Mouse (Mus musculus): ENCODE measurements around the gene Tnfrsf4. TPM values are rescaled to one million over a fixed set of nuclear protein-coding genes. Genes with fewer than 3 reads are reported as not detected.
A peak's percentile ranks its signal among the peaks of the same experiment; 100 is the strongest.

Gene Tnfrsf4
- under 1 TPM; 0.64 to 0.82 TPM for total RNA-seq (2021)
- long read RNA-seq, experiment 1: 0 reads
- long read RNA-seq, experiment 2: 0 reads

DNA sequence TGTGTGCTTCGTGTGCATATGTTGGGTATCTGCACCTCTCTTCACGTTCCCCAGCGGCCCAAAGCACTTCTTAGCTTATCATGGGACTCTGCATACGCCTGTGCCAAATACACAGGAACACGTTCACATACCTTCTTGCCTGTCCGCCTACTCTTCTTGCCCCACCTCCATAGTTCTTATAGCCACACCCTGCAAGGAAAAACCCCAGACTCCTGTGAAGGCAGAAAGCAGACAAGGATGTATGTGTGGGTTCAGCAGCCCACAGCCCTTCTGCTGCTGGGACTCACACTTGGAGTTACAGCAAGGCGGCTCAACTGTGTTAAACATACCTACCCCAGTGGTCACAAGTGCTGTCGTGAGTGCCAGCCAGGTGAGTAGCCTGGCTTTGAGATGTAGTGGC, at the start of gene Tnfrsf4:
Gene Tnfrsf4, plus strand, starts transcription at position 207 of the 400 bp plus-strand sequence.
- DNase-seq: no peak
- intact Hi-C loops (cut with DNase I; ENCODE audit: low total_unique reads): no loop called here

DNA sequence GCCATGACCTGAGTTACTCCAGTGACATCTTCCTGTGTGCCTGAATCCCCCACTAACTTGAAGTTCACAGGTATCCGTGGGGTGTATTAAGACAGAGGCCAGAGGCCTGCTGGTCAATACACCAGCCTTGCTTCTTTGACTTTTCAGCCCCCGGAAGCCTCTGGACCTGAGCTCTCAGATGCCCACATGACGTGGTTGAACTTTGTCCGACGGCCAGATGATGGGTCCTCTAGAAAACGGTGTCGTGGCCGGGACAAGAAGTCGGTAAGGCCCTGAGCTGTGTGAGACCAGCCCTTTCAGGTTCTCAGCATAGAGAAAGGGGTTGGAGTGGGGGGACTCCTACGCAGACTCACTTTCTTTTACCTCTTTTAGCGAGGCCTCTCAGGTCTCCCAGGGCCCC, 49.2 kb upstream of the Tnfrsf4 start:
- intact Hi-C loops (cut with DNase I; ENCODE audit: low total_unique reads): no loop called here
- DNase-seq: no peak

DNA sequence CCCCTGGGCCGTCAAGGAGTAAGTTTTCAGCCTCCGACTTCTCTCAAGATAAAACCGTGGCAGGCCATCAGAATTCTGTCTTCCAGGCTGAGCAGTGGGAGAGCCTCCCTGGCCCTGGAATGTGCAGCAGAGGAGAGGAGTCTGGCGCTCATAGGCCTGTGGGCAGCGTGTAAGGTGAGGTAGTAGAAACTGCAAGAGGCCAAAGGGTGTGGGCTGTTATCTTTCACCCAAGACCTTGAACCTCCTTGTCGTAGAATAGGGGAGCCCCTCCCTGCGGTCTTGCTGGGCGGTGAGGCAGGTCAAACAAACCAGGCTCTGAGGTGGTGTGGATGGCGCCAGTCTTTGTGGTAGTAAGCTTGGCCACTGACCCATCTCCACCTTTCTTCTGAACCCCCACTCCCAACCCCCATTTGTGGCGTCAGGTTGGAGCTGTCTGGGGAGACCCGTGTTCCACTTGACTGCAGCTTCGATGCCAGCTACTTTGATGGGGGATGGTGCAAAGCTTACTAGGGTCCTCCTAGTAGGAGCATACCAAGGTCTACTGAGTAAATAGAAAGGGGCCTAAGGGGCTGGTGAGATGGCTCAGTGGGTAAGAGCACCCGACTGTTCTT, 44.5 kb upstream of the Tnfrsf4 start:
- intact Hi-C loops (cut with DNase I; ENCODE audit: low total_unique reads): no loop called here
- no peak for DNase-seq

DNA sequence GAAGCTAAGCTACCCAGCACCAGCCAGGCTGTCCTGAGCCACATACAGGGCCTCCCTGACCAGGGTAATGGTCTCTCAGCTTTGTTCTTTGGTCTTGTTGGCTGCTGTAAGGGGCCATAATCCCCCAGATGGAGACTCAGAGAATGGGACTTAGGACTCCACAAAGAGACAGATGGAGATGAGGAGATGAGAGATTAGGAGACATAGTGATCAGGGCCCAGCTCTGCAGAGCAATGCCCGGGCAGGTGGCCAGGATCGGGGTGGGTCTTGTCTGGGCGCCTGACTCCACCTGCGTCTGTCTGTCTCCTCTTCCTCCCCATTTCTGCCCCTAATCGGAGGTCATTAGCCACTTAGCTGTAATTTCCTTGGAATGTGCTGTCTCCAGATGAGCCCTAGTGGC, 43.4 kb upstream of the Tnfrsf4 start:
- intact Hi-C loops (cut with DNase I; ENCODE audit: low total_unique reads): no loop called here
- DNase-seq: no peak

DNA sequence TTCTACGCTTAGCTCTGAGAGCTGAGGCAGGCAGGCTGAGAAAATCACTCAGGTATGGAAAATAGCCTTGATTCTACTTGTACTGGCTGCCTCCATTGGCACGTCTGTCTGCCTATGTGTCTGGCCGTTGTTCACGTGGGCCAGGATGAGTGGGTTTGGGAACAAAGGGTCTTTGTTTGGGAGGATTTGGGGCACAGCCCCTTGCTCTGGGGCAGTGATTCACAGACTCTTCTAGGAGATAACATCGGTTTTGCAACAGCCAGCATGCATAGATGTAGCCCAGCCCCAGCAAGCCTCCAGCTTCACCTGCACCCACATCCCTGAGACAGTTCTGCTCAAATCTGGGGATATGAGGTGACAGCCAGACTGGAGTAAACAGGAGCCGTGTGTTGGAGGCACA, 41.0 kb upstream of the Tnfrsf4 start:
- DNase-seq: no peak
- intact Hi-C loops (cut with DNase I; ENCODE audit: low total_unique reads): no loop called here

DNA sequence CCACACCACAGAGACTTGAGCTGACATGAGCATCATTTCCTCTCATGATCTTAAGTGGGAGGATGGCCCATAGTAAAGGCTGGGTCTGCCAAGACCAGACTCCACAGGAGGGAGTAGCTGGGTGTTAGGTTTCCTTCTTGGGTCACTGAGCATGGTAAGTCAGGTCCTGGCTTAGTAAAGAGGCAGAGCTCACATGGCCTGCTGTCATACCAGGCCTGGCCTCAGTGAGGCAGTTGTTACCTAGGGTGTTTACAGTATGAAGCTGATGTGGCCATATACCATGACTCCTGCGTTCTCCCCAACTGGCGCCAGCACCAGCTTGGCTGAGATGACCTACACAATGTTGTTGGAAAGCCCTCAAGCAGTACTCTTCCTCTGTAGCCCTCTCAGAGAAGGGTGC, 40.4 kb upstream of the Tnfrsf4 start:
- DNase-seq: no peak
- intact Hi-C loops (cut with DNase I; ENCODE audit: low total_unique reads): no loop called here

GRCm38 (mm10) chr4:155981436-155982082, 32.1 kb upstream of the Tnfrsf4 start:
- no peak for DNase-seq
- intact Hi-C loops (cut with DNase I; ENCODE audit: low total_unique reads): no loop called here

- no peak for DNase-seq
- intact Hi-C loops (cut with DNase I; ENCODE audit: low total_unique reads): no loop called here
Observed at GRCm38 (mm10) chr4:155983788-155984187, 29.9 kb upstream of the Tnfrsf4 start.

- DNase-seq: no peak
- intact Hi-C loops (cut with DNase I; ENCODE audit: low total_unique reads): no loop called here
Observed at GRCm38 (mm10) chr4:155991211-155991907, 22.3 kb upstream of the Tnfrsf4 start.

- intact Hi-C loops (cut with DNase I; ENCODE audit: low total_unique reads): no loop called here
- DNase-seq: no peak
Observed at GRCm38 (mm10) chr4:155991908-155992230, 21.8 kb upstream of the Tnfrsf4 start.

DNA sequence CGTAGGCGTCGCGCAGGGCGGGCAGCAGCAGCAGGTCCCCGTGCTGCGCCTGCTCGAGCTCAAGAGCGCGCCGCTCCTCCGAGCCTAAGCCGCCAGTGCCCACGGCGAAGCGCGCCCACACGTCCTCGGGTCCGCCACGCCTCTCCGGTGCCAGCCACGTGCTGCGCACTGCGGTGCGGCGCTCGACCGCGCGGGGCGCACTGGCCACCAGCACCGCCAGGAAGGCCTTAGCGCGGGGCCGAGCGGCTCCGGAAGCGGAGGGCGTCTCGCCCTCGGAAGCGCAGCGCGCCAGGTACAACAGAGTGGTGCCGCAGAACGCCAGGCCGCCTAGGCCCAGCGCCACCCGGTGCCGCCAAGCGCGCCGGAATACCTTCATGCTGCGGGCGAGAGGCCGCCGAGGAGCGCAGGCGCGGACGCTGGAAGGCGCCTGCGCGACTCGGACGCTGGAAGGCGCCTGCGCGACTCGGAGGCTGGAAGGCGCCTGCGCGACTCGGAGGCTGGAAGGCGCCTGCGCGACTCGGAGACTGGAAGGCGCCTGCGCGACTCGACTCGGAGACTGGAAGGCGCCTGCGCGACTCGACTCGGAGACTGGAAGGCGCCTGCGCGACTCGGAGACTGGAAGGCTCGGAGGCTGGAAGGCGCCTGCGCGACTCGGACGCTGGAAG, 21.3 kb upstream of the Tnfrsf4 start, which contains the start of the genes B3galt6 and Sdf4:
Gene B3galt6, minus strand, starts transcription at position 409 of the 665 bp plus-strand sequence.
Gene Sdf4, plus strand, starts transcription at position 632 of the 665 bp plus-strand sequence.
- intact Hi-C loops (cut with DNase I; ENCODE audit: low total_unique reads): no loop called here
- DNase-seq: peak; percentile 82

DNA sequence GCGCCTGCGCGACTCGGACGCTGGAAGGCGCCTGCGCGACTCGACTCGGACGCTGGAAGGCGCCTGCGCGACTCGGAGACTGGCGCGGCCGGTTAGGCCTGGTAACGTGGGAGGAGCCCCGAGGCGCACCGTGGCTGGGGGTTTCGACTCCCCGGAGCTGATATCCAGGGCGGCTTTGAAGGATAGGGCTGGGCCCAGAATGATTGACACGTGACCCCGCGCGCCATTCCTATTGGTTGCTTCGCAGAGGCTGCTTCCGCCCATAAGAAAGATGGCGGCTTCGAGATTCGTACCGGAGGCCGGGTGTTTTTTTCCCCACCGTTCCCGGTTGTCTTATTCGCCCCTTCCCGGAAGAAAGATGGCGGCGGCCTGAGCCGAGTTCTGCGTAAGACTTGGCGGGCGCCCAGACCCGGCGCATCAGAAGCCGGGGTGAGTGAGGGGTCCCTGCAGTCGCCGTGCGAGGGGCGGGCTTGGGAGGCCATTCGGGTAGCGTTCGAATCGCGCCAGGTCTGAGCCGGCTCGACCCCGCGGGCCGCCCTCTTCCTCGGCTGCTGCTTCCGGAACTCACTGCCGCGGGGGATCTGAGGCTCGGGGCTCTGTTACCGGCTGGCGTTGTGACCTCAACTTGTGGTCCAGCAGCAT, 20.6 kb upstream of the Tnfrsf4 start:
- intact Hi-C loops (cut with DNase I; ENCODE audit: low total_unique reads): no loop called here
- DNase-seq: peak; percentile 93

DNA sequence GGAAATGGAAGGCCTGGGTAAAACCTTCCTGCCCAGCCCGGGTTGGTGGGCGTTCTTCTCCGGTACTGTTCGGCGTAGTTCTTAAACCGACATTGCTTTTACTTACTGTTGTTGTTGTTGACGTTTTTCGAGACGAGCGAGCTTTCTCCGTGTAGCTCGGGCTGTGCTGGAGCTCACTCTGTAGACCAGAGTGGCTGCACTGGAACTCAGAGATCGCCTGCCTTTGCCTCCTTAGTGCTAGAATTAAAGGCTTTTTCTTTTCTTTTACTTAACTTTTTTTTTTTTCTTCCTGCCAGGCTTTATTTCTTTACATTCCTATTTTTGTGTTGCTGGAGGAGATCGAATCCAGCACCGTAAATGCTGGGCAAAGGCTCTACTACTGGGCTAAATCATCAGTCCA, 20.0 kb upstream of the Tnfrsf4 start:
- DNase-seq: no peak
- intact Hi-C loops (cut with DNase I; ENCODE audit: low total_unique reads): no loop called here

DNA sequence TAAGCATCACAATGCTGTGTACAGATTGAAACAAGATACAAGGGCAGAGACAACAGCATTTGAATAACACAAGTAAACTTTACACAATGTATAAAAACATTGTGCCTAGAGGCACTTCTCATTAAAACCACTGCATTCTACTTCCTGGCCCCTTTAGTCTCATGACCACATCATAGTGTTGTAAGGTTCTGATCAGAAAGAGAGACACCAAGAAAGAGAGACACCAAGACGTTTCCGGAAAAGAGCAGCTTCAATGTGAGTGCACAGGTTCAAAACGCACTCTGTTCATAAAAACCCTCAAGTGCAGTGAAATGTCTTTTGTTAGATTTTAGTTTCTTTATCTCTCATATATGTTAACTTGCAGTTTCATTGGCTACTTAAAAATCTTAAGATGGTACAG, 9.5 kb upstream of the Tnfrsf4 start:
- no peak for DNase-seq
- intact Hi-C loops (cut with DNase I; ENCODE audit: low total_unique reads): no loop called here

DNA sequence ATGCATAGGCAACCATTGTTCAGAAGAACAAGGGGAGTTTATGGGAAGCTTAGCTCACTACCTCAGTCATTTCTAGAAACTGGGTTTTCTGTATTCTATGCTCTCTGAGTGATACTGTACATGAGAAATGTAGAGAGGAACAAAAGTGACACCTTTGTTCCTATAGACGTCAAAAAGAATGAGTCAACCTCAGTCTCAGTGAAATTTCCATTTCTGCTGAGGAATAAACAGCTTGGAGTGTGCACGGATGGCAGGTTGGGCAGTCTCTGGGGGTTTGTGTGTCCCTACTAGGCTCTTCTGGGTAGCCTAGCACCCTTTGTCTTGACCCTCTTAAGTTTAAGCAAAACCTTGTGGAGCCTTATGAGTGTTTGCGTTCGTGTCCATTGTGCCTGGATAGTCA, 5.3 kb upstream of the Tnfrsf4 start:
- intact Hi-C loops (cut with DNase I; ENCODE audit: low total_unique reads): no loop called here
- DNase-seq: no peak

DNA sequence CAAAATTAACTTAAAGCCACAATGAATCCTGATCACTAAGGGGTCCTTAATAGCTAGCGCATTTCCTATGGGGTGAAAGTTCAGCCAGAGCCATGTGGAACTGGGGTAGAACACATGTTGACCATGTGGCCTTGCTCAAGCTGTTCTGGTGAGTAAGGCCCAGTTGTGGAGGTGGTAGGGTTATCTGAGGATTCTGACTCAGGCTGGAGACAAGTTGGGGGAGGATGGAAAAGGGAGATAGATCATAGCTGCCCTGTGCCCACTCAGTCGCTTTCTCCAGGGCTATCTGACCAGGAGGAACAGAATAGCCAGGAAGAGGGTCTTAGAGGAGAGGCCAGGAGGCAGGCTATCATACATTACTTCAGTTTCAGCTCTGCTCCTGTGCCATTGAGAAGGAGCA, 793 bp downstream of the Tnfrsf4 start:
- intact Hi-C loops (cut with DNase I; ENCODE audit: low total_unique reads): no loop called here
- DNase-seq: no peak

- peak; percentile 40 for DNase-seq
- intact Hi-C loops (cut with DNase I; ENCODE audit: low total_unique reads): no loop called here
Observed at GRCm38 (mm10) chr4:156019771-156020170, 6.1 kb downstream of the Tnfrsf4 start.

GRCm38 (mm10) chr4:156021381-156021780, 7.7 kb downstream of the Tnfrsf4 start:
- intact Hi-C loops (cut with DNase I; ENCODE audit: low total_unique reads): no loop called here
- DNase-seq: no peak

DNA sequence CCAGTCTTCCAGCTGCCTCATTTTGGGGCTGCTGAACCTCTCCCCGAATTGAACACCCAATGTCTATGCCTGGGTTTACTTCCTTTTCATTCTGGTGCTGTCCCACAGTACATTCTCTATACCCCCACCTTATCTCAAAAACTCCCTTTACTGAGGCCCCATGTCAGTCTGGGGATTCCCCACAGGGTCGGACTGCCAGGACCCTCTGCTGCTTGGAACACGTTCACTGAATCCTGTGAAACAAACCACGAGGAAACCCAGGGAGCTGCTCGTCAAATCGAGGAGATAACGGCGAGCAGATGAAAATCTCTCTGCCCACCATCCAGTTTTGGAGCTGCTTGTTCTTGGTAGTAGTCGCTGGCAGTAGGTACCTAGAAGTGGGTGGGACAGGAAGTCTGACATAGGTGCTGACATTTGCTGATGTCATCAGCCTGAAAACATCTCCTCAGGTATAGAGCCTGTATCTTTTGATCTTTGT, 8.3 kb downstream of the Tnfrsf4 start:
- intact Hi-C loops (cut with DNase I; ENCODE audit: low total_unique reads): no loop called here
- DNase-seq: no peak

- intact Hi-C loops (cut with DNase I; ENCODE audit: low total_unique reads): no loop called here
- no peak for DNase-seq
Observed at GRCm38 (mm10) chr4:156023520-156023919, 9.9 kb downstream of the Tnfrsf4 start.

All from gastrocnemius, postnatal 14 days (tissue).